Mouse (Mus musculus) kidney, embryonic 14.5 days (tissue): ENCODE measurements around the gene Exoc6. TPM values are rescaled to one million over a fixed set of nuclear protein-coding genes. Genes with fewer than 3 reads are reported as not detected.

ENCODE experiments used
- ATAC-seq: fragments of 200-750 bp; cut with Nextera tagmentation; 2 replicates; pipeline ENCODE4 v1.8.0; 2017; ENCODE audit warnings: moderate number of reproducible peaks, mild to moderate bottlenecking, moderate TSS enrichment, moderate library complexity; ENCODE audit not compliant: low FRiP score, low TSS enrichment
- H3K27ac ChIP-seq: fragments of 300-500 bp; sonication (generic); 2 replicates; pipeline ENCODE4 v1.5.1; 2014; ENCODE audit warnings: low read depth, mild to moderate bottlenecking, low read length, moderate library complexity, mixed read lengths
- H3K27me3 ChIP-seq: fragments of 300-500 bp; sonication (generic); 2 replicates; pipeline ENCODE4 v1.6.1; 2014; ENCODE audit warnings: mild to moderate bottlenecking, low read length; ENCODE audit not compliant: control insufficient read depth, insufficient read depth
- H3K36me3 ChIP-seq: fragments of 300-500 bp; sonication (generic); 2 replicates; pipeline ENCODE4 v1.6.1; 2014; ENCODE audit warnings: low read length, mixed read lengths; ENCODE audit not compliant: control insufficient read depth, insufficient read depth
- H3K4me1 ChIP-seq: fragments of 300-500 bp; sonication (generic); 2 replicates; pipeline ENCODE4 v1.6.1; 2014; ENCODE audit warnings: low read length, mixed read lengths; ENCODE audit not compliant: control insufficient read depth, insufficient read depth
- H3K4me2 ChIP-seq: fragments of 300-500 bp; sonication (generic); replicated peaks from 2 replicates; pipeline ENCODE4 v1.6.1; 2014; ENCODE audit warnings: low read depth, mild to moderate bottlenecking, low read length
- H3K4me3 ChIP-seq: fragments of 300-500 bp; sonication (generic); 2 replicates; pipeline ENCODE4 v1.5.1; 2014; ENCODE audit warnings: mild to moderate bottlenecking, low read length
- H3K9ac ChIP-seq: fragments of 300-500 bp; sonication (generic); 2 replicates; pipeline ENCODE4 v1.6.1; 2014; ENCODE audit warnings: low read depth, mild to moderate bottlenecking, low read length, moderate library complexity
- H3K9me3 ChIP-seq: fragments of 300-500 bp; sonication (generic); 2 replicates; pipeline ENCODE4 v1.6.1; 2016; ENCODE audit warnings: low read length; ENCODE audit not compliant: control insufficient read depth
- WGBS: fragments of 180-500 bp; shearing (Covaris S2); extraction: QIAGEN DNeasy Blood & Tissue Kit; methylation state at CpG from one replicate; pipeline ENCODE4 v1.1.7; 2014; 5-methylcytosine and 5-hydroxymethylcytosine counted together
- polyA plus RNA-seq: library from polyadenylated mRNA; unstranded; fragments of >200 nt; fragmentation: Nextera tagmentation; extraction: Ambion mirVana; gene quantifications from 2 replicates; pipeline ENCODE4 v1.2.1, GENCODE M21; 2014

The Exoc6 gene
- polyA plus RNA-seq, 1 experiment from 2014 or later = 26.8 TPM

DNA sequence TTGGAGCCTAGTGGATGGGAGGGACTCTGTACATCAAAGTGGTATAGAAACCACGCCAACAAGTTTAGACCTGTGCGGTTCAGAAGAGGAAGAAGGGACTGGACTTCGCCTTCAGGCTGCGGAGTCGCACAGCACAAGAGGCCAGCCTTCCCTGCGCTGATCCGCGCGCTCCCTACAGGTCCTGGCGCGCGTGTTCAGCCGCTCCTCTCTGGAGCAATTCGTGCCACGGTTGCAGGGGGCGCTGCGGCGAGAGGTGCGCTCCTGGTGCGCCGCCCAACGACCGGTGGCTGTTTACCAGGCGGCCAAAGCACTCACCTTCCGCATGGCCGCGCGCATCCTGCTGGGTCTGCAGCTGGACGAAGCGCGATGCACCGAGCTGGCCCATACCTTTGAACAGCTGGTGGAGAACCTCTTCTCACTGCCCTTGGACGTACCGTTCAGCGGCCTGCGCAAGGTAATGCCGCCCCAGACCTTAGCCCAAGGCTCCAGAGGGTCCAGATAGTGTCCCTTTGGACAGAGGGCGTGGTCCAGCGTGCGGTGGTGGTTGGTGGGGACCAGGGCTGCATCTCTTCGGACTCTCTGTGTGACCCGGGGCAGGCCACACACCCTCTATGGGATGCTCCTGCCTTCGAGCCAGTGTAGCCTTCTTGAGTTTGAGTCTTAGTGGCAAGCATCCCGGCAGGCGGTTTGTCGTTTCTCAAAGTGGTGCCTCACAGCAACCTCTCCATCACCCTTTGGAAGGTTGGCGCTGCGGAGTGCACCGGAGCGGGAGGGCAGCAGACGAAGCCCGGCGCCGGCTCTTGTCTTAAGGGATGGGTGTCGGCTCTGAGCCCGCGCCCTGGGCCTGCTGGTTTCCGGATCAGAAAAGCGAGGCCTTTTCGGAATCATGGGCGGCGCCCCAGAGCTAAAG is 137.0 kb downstream of the Exoc6 start:
- no peaks in the 10 kb centered on the region for H3K9me3 ChIP-seq
- no peak overlapping the region; the same call in 1 of the 2 replicates for H3K4me2 ChIP-seq
- H3K4me1 ChIP-seq = no peaks in the 10 kb centered on the region; the same call in 1 of the 2 replicates
- no peaks in the 10 kb centered on the region for H3K36me3 ChIP-seq
- no peak overlapping the region for H3K27ac ChIP-seq
- no peak overlapping the region for H3K9ac ChIP-seq
- peaks cover 95% of the 10 kb centered on the region for H3K27me3 ChIP-seq
- peak; percentile 61 for ATAC-seq
- 3% methylated on average over 62 of the region's 62 CpGs for WGBS
- H3K4me3 ChIP-seq = peak overlapping the region; percentile 13

DNA sequence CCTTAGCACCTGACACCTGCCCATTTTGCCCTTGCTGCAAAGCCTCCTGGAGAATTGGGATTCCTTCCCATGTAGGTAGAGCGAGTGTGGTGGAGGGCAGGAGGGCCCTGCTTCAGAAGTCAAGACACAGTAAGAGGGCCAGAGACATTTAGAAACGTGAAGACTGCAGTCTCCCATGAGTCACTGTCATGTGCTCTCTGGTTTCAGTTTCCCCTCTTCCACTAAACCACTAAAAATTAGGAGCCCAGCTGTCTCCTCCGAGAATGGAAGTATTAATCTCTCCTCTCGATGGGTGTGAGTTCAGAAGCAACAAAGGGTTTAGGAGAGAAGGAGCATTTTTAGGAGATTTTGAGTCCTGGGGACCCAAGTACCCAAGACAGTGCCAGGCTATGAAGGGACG is 139.3 kb downstream of the Exoc6 start:
- H3K4me2 ChIP-seq = no peak overlapping the region
- peaks cover 100% of the 10 kb centered on the region for H3K27me3 ChIP-seq
- no peaks in the 10 kb centered on the region for H3K36me3 ChIP-seq
- no peak overlapping the region for H3K27ac ChIP-seq
- H3K9me3 ChIP-seq = no peaks in the 10 kb centered on the region
- H3K9ac ChIP-seq = no peak overlapping the region
- peaks cover 4% of the 10 kb centered on the region; the same call in 1 of the 2 replicates for H3K4me1 ChIP-seq
- H3K4me3 ChIP-seq = no peak overlapping the region
- WGBS = 38% methylated on average over 5 of the region's 5 CpGs
- ATAC-seq = no peak

DNA sequence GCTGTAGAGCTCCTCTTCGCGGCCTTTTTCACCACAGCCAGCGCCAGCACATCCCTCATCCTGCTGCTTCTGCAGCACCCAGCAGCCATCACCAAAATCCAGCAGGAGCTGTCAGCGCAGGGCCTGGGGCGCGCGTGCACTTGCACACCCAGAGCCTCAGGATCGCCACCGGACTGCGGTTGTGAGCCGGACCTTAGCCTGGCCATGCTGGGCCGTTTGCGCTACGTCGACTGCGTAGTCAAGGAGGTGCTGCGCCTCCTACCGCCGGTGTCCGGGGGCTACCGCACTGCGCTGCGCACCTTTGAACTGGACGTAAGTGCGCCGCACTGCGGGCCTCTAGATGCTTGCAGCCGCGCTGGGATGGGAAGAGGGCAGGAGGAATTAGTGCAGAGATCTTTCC is 140.5 kb downstream of the Exoc6 start:
- Histone ChIP-seq H3K9ac (no peak overlapping the region), H3K36me3 (no peaks in the 10 kb centered on the region), H3K27me3 (peaks cover 100% of the 10 kb centered on the region), H3K4me1 (peaks cover 6% of the 10 kb centered on the region; the same call in 1 of the 2 replicates), H3K4me3 (no peak overlapping the region), H3K27ac (no peak overlapping the region), H3K4me2 (0 out of 2 replicates have a peak overlapping the region, but pooled peaks have one; percentile 1), H3K9me3 (no peaks in the 10 kb centered on the region)
- ATAC-seq = no peak
- WGBS = 3% methylated on average over 29 of the region's 29 CpGs

DNA sequence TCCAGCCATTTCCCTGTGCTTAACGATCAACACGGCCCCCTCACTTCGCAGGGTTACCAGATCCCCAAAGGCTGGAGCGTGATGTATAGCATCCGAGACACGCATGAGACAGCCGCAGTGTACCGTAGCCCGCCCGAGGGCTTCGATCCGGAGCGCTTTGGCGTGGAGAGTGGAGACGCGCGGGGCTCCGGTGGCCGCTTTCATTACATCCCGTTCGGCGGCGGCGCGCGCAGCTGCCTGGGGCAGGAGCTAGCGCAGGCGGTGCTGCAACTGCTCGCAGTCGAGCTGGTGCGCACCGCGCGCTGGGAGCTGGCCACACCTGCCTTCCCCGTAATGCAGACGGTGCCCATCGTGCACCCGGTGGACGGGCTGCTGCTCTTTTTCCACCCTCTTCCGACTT is 142.7 kb downstream of the Exoc6 start:
- Histone ChIP-seq H3K4me2 (peak overlapping the region; percentile 64), H3K9me3 (no peaks in the 10 kb centered on the region), H3K4me1 (peaks cover 28% of the 10 kb centered on the region), H3K27ac (no peak overlapping the region), H3K9ac (no peak overlapping the region), H3K4me3 (peak overlapping the region; percentile 36), H3K27me3 (peaks cover 100% of the 10 kb centered on the region), H3K36me3 (no peaks in the 10 kb centered on the region)
- ATAC-seq = peak; percentile 15; the same call in 1 of the 2 replicates
- WGBS = under 1% methylated on average over 36 of the region's 40 CpGs

DNA sequence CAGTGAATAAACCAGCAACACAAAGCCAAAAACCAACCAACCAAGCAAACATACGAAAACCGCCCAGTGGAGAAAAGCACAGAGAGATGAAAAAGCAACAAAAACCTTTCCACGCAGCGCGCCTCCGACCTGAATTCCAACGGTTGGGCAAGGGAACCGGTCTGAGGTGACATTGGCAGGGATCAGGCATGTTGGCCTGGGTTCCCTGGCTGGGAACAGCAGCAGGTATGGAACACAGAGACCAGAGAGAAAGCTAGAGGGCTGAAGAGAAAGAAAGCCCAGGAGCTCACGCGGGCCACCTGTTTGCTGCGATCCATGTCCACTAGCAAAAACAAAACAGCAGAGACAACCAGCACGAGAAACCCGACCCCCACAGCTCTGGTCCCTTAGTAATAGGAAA is 144.9 kb downstream of the Exoc6 start:
- WGBS = 24% methylated on average over 13 of the region's 13 CpGs
- no peak overlapping the region for H3K27ac ChIP-seq
- no peaks in the 10 kb centered on the region for H3K9me3 ChIP-seq
- no peak overlapping the region for H3K4me3 ChIP-seq
- H3K4me1 ChIP-seq = peaks cover 32% of the 10 kb centered on the region
- H3K36me3 ChIP-seq = no peaks in the 10 kb centered on the region
- no peak for ATAC-seq
- H3K9ac ChIP-seq = no peak overlapping the region
- H3K4me2 ChIP-seq = no peak overlapping the region
- peaks cover 100% of the 10 kb centered on the region for H3K27me3 ChIP-seq

DNA sequence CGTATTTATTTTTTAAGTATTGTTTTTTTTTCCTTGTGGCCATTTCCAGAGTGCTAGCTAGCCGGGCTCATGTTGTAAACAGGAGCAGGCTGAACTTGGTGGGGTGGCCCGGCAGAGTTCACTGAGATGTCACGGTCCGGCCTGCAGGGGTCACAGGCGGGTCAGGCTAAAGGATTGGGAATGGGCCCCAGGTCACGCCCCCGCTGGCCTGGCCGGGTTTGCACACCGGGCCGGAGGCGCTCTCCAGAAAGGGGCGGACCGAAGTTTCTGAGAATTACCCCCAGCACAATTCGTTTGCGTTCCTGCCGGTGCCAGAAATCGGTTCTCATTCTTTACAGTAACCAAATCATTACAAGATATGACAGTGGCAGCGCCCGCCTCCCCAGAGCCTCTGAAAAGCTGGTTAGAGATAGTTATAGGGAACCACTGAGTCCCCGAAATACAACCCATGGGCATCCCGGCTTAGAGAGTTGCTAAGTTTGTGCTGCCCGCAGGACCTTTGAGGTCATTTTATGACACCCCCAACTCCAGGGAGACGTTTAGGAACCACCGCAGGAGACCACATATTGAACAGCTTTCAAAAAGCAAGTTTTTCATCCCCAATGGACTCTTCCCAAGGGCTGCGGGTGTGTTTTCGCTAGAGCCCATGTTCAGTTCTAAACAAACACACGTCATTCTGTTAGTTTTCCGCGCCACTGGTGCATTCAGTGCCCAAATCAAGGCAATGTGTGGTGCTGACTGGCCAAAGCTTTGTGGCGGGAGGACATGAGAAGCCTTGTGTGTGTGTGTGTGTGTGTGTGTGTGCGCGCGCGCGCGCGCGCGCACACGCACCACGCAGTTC is 145.8 kb downstream of the Exoc6 start:
- ATAC-seq = no peak
- WGBS = 1% methylated on average over 42 of the region's 42 CpGs
- no peak overlapping the region for H3K9ac ChIP-seq
- no peak overlapping the region for H3K27ac ChIP-seq
- H3K27me3 ChIP-seq = peaks cover 100% of the 10 kb centered on the region
- H3K36me3 ChIP-seq = no peaks in the 10 kb centered on the region
- H3K4me2 ChIP-seq = peak overlapping the region; percentile 11; the same call in 1 of the 2 replicates
- peaks cover 32% of the 10 kb centered on the region for H3K4me1 ChIP-seq
- peak overlapping the region; percentile 39; the same call in 1 of the 2 replicates for H3K4me3 ChIP-seq
- H3K9me3 ChIP-seq = no peaks in the 10 kb centered on the region

DNA sequence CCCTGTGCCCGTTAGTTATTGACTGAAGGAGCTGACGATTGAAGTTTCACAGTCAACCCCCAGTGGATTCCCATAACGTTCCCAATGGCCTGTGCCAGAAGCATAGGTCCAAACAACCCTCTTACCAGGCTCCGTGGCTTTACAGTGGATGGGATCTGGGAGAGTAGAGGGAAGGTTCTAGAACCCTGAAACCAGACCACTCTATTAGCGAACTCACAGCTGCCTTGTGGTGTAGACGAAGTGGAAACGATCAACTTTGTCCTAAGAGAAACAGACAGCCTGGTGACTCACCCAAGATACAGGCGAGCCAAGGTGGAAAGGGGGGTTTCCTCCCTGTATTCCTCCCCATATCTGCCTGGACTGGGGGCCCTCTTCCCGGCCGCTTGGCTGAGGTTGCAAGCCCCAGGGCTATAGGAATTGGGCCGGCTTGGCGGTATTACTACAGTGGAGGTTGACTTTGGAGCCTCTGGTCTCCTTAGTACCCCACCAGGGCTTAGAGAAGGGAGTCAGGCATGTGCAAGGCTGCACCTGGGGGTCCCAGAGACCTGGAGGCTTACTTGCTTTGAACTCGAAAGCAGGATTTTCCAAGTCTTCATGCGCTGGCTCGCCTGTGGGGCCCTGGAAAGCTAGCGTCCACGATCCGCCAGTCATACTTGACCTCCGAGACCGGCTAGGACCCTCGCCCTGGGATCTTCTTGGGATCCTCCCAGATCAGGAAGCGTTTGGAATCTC is 146.6 kb downstream of the Exoc6 start:
- H3K27ac ChIP-seq = no peak overlapping the region
- H3K4me3 ChIP-seq = peak overlapping the region; percentile 39
- H3K27me3 ChIP-seq = peaks cover 100% of the 10 kb centered on the region
- no peak overlapping the region for H3K9ac ChIP-seq
- no peaks in the 10 kb centered on the region for H3K36me3 ChIP-seq
- no peaks in the 10 kb centered on the region for H3K9me3 ChIP-seq
- H3K4me2 ChIP-seq = peak overlapping the region; percentile 56
- no peak for ATAC-seq
- H3K4me1 ChIP-seq = peaks cover 32% of the 10 kb centered on the region
- WGBS = 2% methylated on average over 22 of the region's 22 CpGs

DNA sequence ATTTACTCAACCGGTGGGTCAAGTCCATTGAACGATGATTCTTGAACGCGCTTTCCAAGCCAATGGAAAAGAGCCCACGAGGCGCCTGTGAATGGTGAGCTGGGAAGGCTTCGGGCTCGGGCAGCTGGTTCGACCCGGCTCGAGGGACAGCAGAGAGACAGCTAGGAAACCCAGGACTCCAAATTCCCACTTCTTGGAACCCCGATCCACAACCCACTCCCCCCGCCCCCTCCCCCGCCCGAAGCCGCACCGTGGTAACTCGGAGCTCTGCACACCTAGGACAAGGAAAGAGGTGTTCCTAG is 147.1 kb downstream of the Exoc6 start:
- peaks cover 100% of the 10 kb centered on the region for H3K27me3 ChIP-seq
- H3K4me3 ChIP-seq = peak overlapping the region; percentile 39
- under 1% methylated on average over 18 of the region's 18 CpGs for WGBS
- no peak for ATAC-seq
- H3K27ac ChIP-seq = no peak overlapping the region
- no peaks in the 10 kb centered on the region for H3K9me3 ChIP-seq
- H3K36me3 ChIP-seq = no peaks in the 10 kb centered on the region
- H3K4me1 ChIP-seq = peaks cover 32% of the 10 kb centered on the region
- no peak overlapping the region for H3K9ac ChIP-seq
- peak overlapping the region; percentile 56 for H3K4me2 ChIP-seq
